Mouse (Mus musculus): Measurements from ENCODE around the gene Fam166b.

Gene Fam166b

DNA sequence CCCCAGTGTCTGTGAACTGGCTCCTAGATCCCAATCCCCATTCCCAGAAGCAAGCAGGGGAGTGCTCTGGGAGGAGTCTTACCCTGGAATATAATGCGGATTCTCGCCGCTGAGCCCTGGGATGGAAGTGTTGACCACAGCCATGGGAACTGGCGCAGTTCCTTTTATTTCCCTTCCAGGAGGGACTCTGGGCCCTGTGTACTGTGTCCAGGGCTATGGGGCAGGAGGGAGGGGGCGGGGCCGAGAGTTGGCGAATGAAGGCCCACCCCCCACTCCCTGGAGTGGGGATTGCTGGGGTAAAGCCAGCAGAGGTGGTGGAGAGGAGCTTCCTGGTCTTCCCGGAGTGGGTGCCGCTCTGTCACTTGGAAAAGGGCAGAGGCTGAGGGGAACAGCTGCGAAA is at the start of gene Fam166b:
Gene Fam166b, minus strand, starts transcription at position 189 of the 400 bp plus-strand sequence.
- no peak for ATAC-seq (ENCODE audit: low TSS enrichment)

DNA sequence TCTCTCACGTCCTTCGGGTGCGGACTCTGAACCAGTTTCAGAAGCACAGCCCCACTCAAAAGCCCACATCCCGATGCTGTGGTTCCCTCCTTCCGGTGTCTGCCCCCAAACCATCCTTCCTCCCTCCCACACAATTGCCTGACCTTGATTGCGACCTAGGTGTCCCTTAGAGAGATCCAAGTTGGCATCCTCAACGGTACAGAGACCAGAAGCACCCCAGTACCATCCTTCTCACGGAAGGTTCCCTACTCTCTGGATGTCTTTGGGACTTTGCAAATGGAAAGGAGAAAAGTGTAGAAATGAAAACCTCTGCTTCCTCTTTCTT is 49.6 kb upstream of the Fam166b start:
- ATAC-seq (ENCODE audit: low TSS enrichment) = no peak

DNA sequence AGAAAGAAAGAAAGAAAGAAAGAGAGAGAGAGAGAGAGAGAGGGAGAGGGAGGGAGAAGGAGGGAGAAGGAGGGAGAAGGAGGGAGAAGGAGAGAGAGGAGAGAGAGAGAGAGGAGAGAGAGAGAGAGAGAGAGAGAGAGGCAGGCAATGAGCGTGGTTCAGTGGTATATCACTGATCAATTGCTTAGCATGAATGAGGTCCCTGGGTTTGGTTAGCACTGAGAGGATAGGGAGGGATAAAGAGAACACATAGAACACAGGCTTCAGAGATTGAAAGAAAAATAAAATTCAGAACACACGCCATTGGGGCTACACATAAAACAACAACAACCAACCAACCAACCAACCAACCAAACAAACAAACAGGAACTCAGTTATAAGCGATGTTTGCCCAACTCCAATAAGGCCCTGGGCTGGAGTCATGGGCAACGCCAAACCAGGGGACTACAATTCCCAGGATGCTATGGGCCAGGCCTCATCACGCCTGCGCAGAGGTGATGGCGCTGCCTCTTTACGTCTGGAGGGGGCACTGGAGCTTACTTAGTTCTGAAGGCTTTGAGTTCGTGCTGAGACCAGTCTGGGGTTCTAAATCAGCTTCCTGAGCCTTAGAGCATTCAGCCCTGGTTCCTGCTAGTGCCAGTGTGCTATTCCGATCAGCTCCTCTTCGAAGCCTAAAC is 49.1 kb upstream of the Fam166b start:
- peak; percentile 98 for ATAC-seq (ENCODE audit: low TSS enrichment)

DNA sequence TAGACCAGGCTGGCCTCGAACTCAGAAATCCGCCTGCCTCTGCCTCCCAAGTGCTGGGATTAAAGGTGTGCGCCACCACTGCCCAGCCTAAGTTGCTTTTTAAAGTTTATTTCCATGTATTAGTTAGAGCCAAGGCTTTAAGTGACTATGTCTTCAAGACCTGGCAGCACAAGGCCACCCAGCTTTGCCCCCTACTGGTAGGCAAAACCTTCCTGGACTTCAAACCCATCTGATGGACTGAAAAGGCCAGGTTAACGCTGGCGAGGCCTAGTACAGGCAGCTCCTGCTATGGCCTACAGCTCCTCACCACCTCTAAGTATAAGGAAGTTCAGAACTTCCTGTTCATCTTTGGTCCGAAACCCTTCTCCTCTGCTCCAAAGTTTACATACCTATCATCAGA is 47.7 kb upstream of the Fam166b start:
- no peak for ATAC-seq (ENCODE audit: low TSS enrichment)

DNA sequence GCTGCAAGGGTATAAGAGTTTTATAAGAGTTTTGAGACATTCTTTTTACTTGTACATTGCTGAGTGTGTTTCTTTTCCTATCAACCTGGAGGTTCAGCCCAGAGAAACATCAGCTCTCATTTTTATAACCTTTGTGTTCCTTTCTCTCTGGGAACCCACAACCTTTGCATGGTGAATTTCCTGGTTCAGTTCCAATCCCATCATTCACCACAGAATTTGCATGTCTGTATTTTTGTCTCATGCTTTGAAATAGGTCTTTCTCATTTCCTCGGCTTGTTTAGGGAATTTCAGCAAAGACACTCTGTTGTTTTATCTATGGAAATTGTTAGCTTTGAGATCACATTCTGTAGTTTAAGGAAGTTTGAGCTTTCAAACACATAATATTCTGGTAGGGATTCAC is 44.7 kb upstream of the Fam166b start:
- no peak for ATAC-seq (ENCODE audit: low TSS enrichment)

DNA sequence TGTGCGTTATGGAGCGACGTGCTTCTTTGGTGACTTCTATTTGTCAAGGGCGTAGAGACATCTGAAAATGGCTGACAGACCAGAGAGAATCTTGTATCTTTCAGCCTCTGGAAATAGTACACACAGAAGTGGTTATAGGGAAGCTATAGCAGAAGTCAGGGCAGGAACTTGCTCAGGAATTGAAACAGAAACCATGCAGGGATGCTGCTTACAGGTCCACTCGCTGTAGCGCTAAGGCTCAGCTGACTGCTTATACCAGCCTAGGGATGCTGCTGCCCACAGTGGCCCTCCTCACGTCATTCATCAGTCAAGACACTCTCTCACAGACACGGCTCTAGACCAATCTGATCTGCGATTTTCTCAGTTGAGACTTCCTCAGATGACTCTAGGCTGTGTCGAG is 41.4 kb upstream of the Fam166b start:
- no peak for ATAC-seq (ENCODE audit: low TSS enrichment)

DNA sequence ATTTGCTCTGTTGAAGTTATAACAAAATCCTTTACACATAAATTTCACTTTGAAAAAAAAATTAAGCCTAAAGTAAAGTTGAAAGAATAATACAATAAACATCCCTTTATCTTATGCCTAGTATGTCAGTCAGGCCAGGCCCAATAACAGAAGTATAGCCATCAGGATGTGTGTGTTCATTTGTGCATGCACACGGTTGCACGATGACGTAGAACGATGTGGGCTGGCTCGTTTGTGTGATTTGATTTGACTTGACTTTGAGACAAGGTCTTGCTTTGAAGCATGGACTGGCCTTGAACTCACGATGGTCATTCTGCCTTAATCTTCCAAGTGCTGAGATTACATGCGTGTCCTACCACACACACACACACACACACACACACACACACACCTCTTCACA is 37.9 kb upstream of the Fam166b start:
- ATAC-seq (ENCODE audit: low TSS enrichment) = no peak

DNA sequence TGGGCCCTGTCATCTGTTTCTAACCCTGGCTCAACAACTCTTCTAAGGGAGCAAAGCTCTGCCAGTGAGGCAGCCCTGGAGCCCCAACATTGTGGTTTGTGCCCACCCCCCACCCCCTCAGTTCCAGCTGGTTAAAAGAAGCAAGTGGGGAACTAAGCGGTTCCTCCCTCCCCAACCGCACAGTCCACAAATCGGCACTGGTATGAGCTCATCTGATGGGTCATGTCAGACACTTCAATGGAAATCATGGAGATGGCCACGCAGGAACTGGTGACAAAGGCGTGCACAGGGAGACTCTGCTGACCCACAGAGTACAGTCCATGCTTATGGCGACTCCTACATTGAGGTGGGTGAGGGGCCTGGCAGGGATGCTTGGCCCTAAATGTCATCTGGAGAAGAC is 37.0 kb upstream of the Fam166b start:
- no peak for ATAC-seq (ENCODE audit: low TSS enrichment)

DNA sequence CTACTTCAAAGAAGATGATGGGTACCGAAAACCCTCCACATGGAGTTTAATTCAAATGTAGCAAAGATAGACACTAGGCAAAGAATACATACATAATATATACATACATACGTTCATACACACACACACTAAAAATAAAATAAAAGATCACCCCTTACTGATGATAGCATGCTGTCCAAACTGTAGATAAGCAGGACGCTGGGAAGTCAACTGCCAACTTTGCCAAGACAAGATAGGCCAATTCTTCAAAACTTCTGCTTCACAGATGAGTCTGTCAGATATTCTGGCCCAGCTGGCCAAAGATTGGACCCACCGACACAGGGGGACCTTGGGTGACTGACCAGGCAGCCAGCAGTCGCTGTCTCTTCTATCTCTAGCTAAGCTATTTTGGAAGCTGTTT is 34.2 kb upstream of the Fam166b start:
- ATAC-seq (ENCODE audit: low TSS enrichment) = no peak

DNA sequence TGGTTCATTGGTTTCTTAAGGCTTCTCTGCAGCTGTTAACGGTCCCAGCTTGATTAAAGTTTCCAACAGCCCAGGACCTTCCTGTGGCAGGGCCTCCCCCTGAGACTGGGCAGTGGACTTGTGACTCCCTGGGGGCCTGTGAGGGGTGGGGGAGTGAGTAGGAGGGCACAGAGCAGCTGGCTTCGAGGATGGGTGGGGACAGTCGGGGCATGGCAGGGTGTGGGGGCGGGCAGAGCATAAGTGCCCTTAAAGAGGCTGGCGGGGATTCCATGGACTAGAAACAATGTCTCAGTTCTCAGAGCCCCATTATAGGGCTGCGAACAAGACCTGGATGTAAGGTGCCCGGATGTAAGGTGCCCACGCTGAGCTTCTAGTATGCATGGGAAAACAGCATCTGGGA is 28.2 kb upstream of the Fam166b start:
- ATAC-seq (ENCODE audit: low TSS enrichment) = no peak

DNA sequence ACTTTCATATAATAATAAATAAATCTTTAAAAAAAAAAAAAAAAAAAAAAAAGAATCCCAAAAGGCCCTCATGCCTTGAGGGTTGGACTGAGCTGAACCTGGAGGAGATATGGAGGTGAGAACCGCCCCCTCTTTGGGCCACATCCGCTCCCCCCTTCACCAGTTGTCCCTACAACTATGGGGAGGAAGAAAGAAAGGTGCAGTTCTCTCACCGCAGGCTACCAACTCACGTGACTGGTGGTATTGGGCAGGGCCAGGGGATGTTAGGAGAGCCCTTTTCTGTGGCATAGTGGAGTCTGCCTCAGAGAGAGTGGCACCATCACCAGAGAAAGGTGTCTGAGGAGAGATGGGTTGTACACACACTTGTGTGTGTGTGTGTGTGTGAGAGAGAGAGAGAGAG is 27.5 kb upstream of the Fam166b start:
- ATAC-seq (ENCODE audit: low TSS enrichment) = no peak

DNA sequence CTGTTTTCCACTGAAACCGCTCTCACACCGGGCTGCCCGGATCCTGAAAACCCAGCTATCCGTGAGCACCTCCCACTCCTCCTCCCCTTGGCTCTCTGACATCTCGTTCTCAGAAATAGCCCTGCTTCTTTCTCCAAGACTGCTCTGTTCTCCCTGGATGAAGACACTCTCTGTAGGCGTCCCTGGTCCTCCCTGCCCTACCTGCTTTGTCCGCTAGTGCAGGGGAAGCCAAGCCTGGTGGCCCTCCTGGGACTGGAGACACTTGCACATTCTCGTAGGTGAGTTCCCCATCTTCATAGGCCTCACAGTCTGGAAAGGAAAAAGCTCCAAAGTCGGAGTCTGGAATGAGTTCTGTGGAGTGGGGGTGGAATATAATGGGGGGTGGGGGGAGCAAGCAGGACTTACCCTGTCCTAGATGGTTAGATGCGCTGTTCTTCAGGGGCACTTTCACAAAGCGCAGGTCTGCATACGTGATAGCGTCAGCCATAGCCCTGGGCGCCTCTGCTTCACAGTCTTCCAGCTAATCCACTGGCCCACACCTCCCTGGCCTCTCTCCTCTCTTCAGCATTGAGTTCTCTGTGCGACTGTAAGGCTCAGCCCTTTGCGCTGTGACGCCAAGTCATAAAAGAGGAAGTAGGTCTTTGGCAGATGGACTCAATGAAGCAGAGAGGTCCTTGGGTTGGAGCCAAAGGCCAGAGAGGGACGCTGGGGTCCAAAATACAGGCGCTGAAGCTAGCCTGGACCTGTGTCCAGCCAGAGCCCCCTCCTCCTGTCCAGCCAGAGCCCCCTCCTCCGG is 25.3 kb upstream of the Fam166b start, which contains the start of gene Cd72:
Gene Cd72, minus strand, starts transcription at position 588 of the 796 bp plus-strand sequence.
- ATAC-seq (ENCODE audit: low TSS enrichment) = peak; percentile 72

DNA sequence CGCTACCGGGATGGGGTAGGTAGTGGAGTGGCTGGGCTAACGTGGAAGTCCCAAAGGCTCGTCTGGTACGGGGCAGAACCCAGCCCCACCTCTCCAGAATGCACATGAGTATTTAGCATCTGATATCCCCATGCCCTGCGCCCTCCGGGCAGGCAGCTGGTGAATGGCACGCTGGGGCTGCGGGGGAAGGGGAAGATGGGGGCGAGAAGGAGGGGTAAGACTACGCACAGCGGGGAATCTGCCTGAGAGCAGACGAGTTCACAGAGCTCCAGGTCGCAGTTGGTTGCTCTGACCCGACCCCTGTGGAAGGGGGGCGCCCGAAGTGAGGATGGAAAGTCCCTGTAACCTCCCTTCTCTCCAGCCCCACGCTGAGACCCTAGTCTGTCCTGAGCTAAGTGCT is 24.5 kb upstream of the Fam166b start:
- ATAC-seq (ENCODE audit: low TSS enrichment) = no peak

DNA sequence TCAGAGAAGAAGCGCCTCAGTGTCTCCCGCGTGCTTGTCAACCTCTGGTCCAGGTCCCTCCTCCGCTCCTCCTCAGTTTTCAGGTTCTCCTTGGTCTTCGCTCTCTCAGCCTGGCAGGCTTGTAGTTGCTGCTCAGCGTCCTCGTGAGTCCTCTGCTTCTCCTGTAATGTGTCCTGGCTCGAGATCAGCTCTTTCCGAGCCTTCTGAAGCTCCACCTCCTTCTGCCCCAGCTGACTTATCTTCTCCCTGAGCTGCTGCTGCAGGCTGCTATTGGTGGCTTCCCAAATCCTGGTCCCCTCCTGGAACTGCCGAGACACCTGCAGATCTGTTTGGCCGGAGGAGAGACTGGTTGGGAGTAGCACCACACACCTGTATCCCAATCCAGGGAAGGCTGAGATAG is 23.4 kb upstream of the Fam166b start:
- no peak for ATAC-seq (ENCODE audit: low TSS enrichment)

DNA sequence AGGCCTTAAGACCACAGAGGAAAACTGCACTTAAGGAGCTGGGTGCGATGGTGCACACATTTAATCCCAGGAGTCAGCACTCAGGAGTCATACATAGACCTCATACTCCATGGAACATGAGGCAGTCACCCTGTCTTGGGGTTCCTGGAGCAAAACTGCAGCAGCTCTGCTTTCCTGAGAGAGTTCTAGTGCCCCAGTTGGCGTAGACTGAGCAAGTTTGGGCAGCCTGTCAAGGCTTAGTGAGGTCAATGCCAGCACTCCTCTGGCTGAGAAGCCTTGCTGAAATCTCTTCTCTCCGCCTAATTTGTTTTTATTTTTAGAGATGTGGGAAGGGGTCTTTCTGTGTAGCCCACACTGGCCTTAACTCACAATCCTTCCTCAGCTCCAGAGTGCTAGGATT is 19.6 kb upstream of the Fam166b start:
- no peak for ATAC-seq (ENCODE audit: low TSS enrichment)

DNA sequence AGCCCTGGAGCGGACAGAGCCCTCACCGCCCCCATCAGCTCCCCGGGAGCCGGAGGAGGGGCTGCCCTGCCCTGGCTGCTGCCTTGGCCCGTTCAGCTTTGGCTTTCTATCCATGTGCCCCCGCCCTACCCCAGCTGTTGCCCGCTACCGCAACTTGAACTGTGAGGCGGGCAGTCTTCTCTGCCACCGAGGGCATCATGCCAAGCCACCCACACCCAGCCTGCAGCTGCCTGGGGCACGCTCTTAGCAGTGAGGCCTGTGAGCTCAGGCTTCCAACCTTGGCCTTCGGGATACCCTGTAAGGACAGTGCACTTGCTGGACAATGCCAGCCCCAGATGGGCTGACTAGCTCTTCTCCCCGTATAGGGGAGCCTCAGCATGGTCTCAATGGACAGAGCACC is 18.3 kb upstream of the Fam166b start:
- ATAC-seq (ENCODE audit: low TSS enrichment) = no peak

DNA sequence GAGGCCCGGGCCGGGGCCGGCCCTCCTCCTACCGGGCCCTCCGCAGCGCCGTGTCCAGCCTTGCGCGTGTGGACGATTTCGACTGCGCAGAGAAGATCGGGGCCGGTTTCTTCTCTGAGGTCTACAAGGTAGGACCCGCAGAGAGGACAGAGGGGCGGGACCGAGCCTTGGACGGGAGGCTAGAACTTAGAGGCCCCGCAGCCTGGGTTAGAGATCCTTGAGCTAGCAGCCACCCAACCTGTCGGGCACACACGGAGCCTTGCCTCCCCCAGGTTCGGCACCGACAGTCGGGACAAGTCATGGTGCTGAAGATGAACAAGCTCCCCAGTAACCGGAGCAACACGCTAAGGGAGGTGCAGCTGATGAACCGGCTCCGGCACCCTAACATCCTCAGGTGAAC is 14.6 kb upstream of the Fam166b start:
- ATAC-seq (ENCODE audit: low TSS enrichment) = peak; percentile 1; the same call in 1 of the 2 replicates

DNA sequence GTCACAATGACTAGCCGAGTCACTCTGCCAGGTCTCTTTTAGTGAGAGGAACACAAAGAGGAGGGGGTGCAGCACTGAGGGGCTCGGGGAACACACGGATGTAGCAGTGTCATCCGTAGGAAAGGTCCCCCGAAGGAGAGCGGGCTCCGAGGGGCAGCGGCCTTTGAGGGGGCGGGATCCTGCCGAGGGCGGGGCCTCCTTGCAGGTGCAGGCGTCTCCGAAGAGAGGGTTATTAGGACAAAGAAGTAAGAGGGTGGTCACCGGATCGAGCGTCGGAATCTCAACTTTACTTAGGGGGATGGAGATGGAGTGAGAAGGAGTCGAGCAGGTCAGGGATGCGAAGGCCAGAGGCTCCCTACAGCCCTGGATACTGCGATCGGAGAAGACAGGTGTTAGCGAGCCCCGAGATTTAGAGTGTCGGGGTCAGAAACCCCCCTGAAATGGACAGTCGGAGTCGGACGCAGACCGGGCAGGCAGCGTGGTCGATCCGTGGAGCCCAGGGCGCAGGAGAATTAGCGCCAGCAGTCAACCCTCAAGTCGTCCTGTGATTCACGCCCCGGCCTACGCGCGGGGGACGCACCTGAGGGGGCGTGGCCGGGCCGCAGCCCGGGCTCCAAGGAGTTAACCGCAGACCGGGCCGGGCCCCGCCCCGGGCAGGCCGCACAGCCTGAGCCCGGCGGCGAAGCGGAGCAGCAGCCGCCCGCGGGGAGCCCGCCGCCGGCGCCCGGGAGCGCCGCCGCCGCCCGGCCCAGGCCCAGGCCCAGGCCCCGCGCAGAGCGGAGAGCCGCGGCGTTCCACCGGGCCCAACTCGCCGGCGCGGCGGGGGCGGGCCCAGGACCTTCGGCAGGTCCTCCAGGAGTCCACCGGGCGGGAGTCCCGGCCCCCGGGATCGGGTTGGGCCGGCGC is 13.8 kb upstream of the Fam166b start:
- peak; percentile 58 for ATAC-seq (ENCODE audit: low TSS enrichment)

DNA sequence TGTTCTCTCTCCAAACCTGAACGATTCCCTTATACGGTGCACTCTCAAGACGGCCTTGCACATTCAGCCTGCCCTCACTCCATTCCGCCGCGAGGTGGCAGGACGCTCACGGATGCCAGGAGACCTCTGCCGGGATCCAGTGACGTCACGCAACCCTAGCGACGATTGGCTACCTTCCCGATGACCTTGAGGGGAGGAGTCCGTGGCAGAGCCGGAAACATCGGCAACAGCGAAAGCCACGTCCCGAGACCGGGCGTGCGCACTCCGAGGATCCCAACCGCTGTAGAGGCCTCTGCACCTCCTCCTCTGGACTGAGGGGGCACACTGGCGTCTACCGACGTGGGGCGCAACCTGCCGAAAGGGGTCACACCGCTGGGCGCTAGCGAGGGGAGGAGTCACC is 13.1 kb upstream of the Fam166b start:
- peak; percentile 82 for ATAC-seq (ENCODE audit: low TSS enrichment)

DNA sequence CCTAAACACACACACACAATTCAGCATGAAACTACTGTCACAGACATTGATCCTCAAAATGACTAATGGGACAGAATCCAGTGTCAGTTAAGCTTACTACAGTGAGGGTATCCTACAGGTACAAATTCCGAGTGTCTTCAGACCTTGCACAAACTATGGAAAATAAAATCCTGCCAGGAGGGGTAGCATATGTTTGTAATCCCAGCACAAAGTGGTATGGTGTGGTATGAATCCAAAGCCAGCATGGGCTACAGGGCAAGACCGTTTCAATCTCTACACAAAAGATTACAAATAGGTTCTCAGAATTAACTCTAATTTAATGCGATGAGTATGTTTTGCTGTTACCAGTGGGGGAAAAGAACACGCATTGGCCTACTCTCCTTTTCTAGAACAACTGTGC is 12.7 kb upstream of the Fam166b start, which contains the start of gene Tesk1:
Gene Tesk1, plus strand, starts transcription at position 301 of the 400 bp plus-strand sequence.
- ATAC-seq (ENCODE audit: low TSS enrichment) = 0 out of 2 replicates have a peak, but pooled peaks have one; percentile 1

DNA sequence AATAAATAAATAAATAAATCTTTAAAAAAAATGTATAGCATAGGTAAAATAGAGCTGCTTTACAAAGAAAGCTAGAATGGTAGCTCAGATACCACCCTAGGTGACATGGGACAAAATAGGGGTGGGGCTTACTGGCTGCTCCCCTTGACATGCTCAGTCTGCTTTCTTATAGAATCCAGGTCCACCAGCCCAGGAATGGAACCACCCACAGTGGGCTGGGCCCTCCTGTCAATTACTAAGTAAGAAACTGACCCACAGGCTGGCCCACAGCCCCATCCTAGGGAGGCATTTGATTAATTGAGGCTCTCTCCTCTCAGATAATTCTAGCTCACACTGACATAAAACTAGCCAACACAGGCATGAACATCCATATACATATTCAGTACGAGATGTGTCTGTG is 3.9 kb upstream of the Fam166b start:
- ATAC-seq (ENCODE audit: low TSS enrichment) = no peak

DNA sequence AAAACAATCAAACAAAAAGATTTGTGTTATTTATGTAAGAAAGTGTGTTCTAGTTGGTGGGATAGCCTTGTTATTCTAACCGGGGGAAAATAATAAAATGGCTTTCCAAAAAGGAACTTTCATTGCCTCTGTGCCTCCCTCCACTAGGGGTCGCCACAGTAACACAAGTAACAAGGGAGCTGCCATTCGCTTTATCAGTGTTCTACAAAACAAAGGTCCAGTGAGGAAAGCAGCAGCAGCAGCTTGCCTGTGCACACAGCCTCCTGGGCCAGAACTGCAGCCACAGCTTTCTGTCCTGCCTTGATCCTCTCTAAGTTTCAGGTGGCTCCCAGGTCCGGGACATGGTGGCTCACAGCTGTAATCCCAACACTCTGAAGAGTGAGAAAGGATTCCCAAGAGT is 2.8 kb upstream of the Fam166b start:
- ATAC-seq (ENCODE audit: low TSS enrichment) = peak; percentile 80

All from frontal cortex, adult (tissue).